Mouse (Mus musculus) G1E-ER4 (cell line): Measurements from ENCODE around the gene Angel1. TPM values are rescaled to one million over a fixed set of nuclear protein-coding genes. Genes with fewer than 3 reads are reported as not detected.

Experiments used
- GATA1 ChIP-seq: IDR thresholded peaks from one replicate; pipeline ENCODE4 v1.8.0; 2012; ENCODE audit warnings: low read length, inconsistent platforms
- polyA plus RNA-seq: library from polyadenylated mRNA; stranded (reverse); fragments of >175 nt; gene quantifications from 2 replicates; pipeline ENCODE4 v1.2.3, GENCODE M21; 2012

Gene Angel1
- polyA plus RNA-seq, 1 experiment = 1.1 TPM

DNA sequence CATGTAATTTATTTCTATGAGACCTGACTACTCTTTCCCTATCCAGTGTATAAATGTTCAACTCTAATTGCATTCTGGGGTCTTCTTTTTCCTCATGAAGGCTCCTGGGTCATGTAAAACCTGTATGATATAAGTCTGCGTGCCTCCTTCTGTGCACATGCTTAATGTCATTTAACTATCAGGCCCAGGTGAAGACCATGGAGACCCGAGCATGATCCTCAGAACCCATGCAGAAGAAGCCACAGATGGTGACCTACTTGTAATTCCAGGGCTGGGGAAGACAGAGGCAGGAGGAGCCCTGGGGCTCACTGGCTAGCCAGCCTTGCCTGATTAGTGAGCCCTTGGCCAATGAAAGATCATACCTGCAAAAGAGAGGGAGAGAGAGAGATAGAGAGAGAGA is 65.8 kb downstream of the Angel1 start:
- TF ChIP-seq GATA1 = no peak

DNA sequence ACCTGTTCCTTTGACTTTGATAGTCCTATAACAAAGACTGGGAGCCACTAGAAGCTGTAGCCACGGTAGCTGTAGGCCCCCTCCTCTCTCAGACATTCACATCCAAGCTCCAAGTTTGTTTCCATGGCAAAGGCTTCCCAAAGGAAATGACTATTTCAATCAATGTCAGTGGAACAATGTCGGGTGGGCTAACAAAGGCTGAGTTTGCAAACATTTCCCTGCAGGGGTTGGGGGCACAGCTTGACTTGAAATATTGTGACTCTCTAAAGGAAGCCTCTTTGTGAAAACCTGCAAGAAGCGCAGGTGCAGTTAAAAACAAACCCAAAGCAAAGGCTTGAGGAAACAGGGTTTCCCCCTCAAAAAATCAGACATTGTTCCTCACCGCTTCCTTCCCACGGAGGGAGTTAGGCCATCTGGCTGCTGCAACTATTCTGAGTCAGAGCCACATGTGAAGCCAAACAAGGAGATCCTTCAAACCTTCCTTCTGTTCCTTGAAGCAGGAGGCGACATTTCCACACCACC is 66.8 kb downstream of the Angel1 start:
- no peak for TF ChIP-seq GATA1

DNA sequence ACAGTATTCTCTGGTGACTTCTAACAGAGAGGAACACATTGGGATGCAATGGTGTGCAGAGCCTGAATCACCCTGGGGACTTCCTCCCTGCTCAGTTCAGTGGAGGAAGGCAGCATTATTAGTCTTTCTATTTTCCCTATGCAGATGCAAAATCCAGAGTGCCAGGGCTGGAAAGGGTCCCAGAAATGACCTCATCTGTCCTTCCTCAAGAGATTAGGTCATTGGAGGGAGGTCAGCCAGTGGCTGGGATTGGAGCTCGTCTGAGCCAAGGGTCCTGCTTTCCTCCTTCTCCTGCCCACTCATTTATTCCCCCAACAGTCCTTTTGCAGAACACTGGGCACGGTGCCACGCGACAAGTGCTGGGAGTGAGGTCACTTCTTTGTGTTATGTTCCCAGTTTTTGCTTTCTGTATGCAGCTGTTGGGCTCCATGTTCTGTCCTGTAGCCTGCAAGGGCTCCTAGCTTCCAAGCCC is 73.7 kb downstream of the Angel1 start:
- TF ChIP-seq GATA1 = no peak

DNA sequence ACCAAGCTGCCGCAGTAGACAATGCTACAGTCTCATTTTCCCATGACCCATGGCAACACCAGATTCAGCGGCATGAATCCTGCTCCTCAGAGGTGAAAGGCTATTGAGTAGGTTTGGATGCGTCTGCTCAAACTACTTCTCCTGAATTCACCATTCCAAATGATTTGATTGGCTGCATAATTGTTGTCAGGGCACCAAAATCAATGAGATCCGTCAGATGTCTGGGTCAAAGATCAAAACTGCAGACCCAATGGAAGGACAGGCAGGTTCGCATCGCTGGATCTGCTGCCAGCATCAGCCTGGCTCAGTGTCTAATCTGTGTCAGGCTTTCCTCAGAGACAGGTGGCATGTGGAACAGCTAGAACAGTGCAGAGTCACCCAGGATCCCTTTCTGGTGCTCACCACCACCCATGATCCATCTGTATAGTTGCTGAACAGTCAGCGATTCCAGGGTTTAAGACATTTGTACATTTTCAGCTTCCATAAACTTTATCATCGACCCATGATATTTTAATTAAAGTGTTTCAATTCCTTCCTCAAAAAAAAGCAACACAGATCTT is 74.9 kb downstream of the Angel1 start:
- no peak for TF ChIP-seq GATA1

Other genes with a start within 250 kb of the Angel1 start
- gene Vash1, start 47.8 kb downstream of the Angel1 start, polyA plus RNA-seq = not detected in 2 replicates
- not detected in 2 replicates for gene Lrrc74a, start 7.9 kb upstream of the Angel1 start, polyA plus RNA-seq
- gene Irf2bpl, start 158.3 kb upstream of the Angel1 start, polyA plus RNA-seq = 22.2 and 28.1 TPM in 2 replicates
- gene Cipc, start 220.6 kb upstream of the Angel1 start, polyA plus RNA-seq = 28.6 and 40.6 TPM in 2 replicates